Mouse (Mus musculus): ENCODE data around the gene Sh3d21.

Gene Sh3d21

DNA sequence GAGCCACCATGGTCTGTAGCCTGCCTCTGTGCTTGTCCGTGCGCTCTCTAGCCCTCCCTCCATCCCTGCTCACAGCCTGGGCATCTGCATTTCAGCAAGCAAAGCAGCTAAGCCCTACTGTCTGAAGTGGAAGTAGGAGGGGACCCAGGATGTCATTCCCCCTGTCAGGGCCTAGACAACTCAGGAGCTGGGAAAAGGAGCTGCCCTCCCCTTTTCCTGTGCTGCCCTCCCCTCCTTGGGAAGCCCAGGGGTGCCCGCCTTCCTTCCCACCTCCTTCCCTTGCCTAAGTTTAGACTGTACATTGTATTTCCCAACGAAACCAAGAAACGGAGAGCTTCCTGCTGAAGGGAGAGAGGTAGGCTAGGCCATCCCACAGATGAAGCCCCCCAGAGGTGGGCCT lies 22.3 kb downstream of the Sh3d21 start:
- DNase-seq: no peak

DNA sequence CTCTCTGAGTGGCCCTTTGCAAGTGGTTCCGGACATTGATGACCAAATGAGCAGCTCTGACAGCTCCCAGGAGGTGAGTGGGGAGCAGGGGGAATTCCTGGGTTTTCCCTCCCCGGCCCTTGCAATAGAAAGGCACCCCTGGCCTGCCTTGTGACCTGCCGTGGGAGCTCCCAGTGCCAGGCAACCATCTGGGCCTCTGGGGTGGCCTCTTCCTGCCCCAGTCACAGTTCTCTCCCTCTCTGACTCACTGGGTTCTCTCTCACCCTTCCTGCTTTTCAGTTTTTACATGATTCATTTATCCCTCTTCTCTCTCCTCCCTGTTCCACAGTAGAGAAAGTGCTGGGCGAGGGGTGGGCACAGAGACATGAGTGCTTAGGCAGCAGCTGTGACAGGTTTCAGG lies 25.5 kb downstream of the Sh3d21 start:
- no peak for DNase-seq

DNA sequence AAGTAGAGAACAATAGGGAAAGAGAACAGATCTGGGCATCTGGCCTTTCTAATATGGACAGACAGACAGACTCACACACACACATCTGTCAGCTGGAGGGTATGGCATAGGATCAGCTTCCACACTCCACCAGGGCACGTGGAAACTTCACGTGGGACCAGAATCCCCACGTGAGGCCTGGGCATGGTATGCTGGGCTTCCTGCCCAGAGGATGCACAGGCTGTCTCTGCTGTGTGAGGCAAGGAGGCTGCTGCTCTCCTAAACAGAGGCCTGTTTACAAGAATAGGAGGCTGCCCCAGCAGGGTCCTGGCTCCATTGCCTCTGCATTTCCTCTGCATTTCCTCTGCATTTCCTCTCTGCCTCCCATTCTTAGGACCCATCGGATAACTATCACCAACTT lies 28.7 kb downstream of the Sh3d21 start:
- DNase-seq: peak; percentile 50 to 54

DNA sequence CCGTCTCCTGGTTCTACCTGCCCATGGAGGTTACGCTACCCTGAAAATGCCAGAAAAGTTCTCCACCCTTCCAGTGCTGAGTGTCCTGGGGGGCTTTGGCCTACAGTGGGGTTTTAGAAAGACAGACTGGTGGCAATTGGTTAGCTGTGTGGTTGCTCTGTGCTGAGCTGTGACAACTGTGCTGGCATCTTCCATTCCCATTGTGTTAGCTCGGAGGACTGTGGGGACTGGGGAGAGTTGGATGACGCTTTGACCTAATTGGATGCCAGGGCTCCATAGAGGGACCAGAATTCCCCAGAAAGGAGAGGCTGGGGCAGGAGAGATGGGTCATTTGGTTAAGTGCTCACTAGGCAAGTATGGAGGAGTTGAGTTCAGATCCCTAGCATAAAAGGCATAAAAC lies 29.1 kb downstream of the Sh3d21 start:
- no peak for DNase-seq

DNA sequence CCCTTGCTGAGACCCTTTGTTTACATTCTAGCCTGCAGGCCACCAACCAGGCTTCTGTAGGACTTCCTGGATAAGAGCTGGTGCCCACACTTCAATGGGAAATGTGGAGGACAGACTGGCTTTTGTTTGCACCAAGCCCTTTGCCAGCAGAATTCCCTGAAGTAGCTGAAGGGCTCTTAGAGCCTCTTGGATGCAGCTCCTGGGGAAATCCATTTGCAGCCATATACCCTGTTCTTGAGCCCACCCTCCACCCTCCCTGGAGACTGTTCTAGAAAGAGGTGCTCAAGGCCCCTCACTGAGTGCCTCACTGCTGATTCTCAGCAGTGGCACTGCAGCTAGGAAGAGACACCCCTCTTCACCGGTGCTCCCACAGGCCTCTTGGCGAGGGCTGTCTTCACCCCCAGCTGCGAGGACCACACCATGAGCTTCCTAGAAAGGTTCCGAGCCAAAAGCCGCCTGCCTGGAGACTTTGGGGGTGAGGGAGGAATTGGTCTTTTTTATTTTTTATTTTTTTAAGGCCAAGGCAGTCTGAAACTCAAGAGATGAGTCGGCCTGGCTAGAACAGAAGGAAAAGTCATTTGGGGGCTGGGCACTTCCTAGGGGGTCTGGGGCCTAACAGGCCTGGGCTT lies 30.5 kb downstream of the Sh3d21 start:
- DNase-seq: no peak

DNA sequence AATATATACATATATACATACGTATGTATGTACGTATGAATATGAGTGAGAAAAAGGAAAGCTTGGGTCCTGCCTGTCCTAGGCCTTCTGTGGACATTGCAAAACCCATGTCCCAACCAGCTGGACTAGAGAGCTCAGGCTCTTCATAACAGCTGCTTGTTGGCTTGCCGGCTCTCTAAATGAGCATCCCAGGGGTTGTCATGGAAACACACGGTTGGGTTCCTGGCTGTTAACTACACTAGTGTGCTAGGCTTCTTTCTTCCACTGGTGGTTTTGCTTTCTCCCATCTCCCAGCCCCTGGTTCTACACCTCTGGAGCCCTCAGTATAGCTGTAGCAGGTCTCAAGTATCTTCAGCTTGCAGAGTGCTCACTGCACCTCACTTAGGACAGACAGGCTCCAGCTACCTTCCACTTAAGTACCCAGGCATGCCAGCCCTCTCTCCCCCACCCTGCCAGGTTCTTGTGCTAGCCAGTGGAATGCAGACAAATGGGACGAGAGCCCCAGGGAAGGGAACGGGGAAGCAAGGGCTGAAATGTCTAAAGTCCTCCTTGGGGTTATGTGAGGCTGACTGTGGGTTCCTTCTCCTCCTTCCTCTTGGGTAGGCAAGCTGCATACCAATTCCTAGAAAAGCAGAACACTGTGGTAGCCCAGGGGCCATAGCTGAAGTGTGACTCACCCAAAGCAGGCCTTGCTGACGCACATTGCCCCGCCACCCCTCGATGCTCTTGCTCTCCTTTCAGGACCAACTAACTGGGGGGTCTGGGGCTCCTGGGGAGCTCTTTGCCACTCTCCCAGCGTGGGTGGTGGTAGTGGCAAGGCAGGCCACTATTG lies 31.8 kb downstream of the Sh3d21 start:
- peak; percentile 36 to 54 for DNase-seq

DNA sequence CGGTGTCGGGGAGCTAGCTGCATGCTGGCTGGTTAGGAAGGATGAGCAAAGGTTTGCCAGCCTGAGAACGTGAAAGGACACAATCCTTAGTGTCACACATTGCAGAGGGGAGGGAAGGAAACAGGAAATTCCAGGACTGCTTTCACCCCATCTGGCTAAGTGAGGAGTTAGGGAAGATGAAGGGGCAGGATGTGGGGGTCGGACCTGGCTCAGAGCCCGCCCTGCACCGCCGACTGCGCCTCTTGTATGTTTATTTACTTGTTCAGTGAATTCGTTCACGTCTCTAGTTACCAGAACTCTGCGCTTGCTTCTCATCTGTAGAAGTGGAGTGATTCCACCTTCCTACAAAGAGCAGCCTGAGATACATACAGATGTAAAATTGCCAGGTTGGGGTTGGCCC lies 32.8 kb downstream of the Sh3d21 start:
- no peak for DNase-seq

DNA sequence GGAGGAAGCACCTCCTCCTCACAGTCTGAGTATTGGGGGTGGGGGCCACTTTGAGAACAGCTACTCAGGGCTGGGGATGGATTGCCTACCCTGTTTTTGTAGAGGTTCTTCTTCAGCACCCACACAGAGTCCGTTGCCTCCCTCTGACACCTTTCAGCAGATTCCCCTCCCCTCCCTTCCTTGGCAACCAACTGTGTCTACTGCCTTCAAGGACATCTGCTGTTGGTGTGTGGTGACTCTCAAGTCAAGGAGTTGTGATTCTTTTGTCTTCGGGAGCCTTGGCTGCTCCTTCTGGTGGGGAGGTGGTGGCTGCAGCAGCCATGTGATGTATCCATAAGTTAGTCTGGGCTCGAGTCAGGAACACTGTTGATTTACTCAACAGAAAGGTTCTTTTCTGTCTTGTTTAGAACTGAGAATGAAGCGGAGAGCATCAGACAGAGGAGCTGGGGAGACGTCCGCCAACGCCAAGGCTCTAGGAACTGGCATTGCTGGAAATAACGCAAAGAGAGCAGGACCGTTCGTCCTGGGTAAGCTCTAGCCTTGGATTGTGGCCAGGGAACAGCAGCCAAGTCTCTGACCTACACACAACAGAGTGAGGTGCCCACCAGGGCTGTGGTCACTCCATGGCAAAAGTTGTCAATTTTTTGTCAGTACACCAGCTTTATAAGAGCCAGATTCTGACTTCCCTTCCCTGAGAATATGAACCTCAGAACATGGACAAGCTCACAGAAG lies 39.8 kb downstream of the Sh3d21 start:
- DNase-seq: peak; percentile 57 to 63

DNA sequence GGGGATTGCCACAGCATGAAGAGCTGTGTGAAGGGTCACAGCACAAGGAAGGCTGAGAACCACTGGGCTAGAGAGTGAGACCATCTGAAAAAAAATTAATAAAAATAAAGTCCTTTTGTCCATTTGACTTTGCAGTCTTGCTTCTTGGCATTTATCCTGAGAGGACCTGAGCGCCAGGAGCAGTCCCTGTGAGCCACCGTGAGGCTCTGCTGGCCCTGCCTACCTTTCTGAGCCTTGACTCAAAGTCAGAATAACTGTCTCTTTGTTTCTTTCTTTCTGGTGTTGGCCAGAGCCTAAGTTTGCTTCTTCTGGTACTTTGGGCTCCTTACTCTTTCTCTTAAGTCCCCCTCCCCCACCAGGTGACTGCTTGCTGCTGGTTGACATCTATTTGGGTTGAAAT lies 42.8 kb downstream of the Sh3d21 start:
- peak in 1 of 2 experiments; percentile 61 for DNase-seq

DNA sequence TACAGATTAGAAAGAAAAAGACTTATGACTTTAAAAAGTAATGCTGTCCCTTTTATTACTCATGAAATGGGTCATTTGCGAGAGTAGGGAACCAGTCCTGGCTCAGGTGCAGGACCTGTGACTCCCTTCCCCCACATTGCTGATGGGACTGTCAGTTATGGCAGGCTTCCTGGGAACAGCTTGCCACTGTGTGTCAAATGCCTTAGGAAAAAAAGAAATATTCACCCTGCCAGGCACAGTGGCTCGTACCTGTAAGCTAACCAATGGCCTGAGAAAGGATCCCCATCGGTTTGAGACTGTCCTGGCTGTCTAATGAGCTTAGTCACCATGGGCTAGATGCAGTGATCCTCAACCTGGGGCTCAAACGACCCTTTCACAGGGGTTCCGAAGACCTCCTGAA lies 43.2 kb downstream of the Sh3d21 start:
- DNase-seq: peak; percentile 80 to 86

DNA sequence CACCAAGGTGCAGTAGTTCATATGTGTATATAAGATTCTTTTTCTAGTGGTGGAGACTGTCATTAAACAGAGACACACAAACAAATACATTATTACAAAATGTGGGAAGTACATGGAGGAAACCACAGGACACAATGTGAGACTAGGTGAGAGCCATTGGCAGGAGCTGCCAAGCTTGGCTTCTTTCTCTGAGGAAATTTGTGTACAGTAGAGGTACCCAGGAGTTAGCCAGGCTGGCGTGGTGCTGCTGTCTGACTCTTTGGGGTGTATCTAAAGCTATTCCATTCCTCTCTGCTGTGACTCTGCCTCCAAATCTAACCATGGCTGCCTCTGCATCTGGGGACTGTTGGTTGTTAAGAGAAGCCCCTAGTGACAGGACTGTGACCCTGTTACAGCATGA lies 44.2 kb downstream of the Sh3d21 start:
- peak; percentile 64 to 66 for DNase-seq

DNA sequence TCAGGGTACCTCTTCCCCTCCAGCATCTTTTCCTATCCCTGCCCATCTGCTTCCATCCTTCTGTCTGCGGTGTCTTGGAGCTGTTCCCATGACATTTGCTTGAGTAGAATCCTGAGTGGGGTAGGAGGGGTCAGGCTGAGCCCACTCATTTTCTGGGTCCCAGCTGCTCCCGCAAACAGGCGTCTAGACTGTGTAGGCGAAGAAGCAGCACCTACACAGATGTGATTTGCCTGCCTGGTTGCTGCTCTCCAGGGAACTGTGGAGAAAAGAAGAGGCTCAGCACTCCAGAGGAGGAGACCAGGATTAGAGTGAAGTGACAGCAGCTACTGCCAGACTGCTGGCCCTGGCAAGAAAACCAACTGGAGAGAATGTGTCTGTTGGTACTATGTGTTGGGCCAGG lies 44.6 kb downstream of the Sh3d21 start:
- DNase-seq: peak; percentile 74 to 80

DNA sequence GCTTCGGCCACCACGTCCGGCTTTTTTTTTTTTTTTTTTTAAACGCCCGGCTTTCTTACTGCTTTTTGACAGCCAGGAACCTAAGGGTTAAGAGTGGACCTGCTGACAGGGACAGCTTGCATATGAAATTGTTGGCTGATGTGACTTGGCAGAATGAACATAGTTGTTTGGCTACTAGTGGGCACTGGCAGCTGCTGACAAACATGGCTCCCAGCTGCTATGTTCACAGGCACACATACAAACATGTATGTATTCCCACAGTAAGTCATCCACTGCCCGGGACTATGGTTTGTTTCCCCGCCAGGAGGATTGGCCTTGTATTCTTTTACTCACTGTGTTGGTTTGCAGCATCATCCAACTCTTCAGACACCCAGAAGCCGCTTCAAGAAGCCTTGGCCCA lies 46.2 kb downstream of the Sh3d21 start:
- DNase-seq: peak in 1 of 2 experiments; percentile 44

DNA sequence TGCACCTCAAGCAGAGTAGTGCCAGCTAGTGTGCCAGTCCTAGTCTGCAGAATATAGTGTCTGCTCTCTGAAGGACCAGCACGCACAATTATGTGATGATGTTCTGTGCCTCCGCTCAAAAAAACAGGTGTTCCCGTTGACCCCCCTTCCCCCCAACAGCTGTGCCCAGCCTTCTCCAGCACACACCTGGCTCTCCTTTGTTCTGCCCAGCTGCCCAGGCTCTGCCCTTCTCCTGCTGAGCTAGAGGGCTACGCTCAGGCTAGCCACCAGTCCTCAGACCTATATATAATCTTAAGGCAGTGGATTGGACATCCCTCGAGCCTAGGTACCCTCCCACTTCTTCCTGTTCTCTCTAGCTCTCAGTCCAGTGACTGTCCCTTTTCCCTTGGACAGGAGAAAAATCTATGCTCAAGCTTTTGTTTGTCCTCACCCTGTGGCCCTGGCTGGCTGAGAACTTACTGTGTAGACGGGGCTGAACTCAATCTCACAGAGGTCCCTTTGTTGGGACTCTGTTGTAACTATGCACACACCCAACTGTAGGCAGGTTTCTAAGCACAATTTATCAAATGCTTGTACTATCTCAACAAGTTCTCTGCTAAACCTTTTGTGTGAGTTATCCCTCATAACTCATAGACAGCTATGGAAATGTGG lies 47.3 kb downstream of the Sh3d21 start:
- no peak for DNase-seq

DNA sequence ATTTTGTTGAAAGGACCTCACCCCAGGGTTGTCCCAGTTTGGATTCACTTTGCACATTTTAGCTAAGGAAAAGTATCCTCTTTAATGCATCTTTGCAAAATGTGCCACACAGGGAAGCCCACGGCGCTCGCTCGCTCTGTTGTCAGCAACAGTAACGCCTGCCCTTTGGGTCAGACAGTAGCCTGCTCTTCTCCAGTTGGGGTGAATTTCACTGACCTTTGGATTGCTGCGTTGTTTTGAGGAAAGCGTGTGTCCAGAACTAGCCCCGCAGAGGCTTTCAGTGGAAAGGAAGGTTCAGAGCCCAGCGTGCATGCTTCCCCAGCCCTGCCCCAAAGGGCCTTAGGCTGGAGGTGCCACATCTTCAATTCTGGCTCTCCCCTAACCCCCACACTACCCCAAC lies 47.9 kb downstream of the Sh3d21 start:
- DNase-seq: no peak

DNA sequence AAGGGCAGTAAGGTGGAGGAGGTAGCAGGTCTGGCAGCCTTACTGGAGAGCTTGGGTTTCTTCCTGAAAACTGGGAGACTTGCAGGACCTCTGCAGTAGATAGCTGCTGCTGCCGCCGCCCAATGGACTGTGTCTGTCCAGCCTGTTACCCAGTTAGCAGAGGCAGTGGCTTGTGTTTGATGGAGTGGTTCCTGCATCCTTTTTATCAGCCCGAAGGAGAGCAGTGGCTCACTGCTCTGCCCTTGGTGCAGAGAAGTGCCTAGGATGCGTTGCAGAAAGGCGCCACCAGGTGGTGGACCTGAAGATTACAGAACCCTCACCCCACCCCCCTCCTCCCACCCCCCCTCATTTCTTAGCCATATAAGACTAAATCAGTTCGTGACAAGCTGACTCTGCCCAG lies 49.3 kb downstream of the Sh3d21 start:
- peak; percentile 76 to 84 for DNase-seq

DNA sequence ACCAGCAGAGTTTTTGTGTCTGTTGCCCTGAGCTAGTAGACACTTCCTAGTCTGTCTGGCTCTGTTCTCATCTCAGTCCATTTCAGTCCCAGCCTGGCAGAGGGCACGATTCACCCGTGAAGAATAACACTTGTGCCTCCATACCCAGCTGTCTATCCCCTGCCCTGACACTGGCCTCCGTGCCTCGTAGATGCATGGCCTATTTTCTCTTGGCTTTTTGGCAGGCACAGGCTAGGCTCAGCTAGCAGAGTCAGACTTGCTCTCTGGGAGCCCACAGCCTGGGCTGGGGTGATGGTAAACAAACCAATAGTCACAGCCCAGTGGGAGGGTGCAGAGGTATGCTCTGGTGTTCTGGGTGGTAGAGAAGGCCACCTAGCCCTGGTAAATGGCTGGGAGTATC lies 50.0 kb downstream of the Sh3d21 start:
- DNase-seq: peak; percentile 70 to 72

DNA sequence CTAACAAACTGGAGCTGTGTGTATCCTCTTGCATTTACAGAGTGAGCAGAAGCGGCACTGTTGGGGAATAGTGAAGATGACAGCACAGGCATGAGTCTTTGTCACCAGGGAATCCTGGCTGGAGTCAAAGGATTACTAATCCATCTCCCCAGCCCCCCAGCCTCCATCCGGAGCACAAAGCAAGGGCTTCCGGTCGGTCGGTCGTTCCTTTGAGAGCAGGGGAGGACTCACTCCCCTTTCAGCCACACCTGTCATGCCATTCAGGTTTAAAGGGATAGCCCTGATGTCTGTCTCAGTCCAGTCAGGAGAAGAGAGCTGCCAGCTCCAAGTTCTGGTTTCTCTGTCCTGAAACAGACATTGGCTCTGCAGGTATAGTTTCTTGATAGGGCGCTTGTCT lies 52.1 kb downstream of the Sh3d21 start:
- peak in 1 of 2 experiments; percentile 64 for DNase-seq

DNA sequence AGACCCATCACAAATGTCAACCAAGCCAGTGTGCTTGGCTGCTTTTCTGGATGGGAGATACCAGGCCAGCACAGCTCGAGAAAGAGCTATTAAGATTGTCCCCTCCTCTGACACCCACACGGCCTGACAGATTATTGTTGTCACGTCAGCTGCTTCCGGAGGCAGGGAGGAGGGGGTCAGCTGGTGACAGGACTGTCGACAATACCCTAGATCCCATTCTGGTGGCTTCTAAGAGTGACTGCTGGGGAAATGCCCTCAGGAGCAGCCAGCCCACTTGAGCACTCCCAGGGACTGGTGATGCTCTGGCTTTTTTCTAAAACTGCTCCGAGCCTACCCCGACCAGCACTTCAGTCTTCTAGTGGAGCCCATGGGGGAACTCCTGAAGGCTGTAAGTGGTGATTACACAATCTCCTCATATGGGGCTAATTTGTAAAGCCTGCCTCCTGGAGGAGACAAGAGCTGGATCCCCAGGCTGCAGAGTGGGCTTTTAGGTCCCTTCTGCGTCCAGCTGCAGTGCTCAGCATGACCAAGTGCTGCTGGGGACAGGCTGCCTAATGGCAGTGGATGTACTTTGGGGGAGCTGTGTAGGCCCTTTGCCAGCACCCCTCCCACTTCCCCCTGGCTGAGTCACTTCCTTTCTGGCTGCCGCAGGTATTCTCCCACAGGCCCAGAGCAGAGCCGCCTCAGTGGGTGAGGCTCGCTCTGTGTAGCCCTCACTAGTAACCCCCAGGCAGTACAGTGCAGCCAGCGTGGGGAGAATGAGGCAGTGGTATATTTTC lies 52.7 kb downstream of the Sh3d21 start:
- DNase-seq: peak; percentile 80 to 81

DNA sequence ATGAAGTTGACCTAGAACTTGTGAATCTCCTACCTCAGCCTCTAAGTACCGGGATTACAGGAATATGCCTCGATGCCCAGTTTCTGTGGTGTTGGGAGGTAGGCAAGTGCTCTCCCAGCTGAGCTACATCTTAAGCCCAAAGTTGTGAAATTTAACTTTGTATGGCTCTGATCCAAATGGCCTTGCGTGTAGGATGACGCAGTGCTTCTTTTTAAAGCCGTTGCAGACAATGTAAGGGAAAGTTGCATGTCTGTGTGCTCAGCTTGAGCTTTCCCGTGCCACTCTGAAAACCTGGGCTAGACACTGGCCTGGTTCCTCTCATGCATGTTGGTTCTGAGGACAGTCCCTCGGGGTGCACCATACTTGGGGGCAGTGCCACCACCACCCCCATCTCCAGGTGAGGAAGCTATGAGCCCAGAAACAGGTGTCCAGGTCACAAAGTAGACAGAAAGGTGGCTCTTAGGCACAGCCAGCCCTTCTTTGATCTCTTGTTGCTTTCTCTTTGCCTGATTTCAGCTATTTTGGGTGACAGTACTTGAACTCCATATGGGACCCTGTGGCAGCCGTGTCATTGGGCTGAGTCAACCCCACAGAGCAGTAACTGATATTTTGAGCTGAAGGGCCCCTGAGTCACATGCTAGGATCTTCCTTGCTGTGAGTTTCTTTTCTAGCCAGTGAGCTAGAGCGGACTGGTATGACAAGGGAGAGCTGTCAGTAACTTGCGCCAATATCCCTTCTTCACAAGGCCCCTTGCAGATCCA lies 53.5 kb downstream of the Sh3d21 start:
- DNase-seq: peak in 1 of 2 experiments; percentile 42

DNA sequence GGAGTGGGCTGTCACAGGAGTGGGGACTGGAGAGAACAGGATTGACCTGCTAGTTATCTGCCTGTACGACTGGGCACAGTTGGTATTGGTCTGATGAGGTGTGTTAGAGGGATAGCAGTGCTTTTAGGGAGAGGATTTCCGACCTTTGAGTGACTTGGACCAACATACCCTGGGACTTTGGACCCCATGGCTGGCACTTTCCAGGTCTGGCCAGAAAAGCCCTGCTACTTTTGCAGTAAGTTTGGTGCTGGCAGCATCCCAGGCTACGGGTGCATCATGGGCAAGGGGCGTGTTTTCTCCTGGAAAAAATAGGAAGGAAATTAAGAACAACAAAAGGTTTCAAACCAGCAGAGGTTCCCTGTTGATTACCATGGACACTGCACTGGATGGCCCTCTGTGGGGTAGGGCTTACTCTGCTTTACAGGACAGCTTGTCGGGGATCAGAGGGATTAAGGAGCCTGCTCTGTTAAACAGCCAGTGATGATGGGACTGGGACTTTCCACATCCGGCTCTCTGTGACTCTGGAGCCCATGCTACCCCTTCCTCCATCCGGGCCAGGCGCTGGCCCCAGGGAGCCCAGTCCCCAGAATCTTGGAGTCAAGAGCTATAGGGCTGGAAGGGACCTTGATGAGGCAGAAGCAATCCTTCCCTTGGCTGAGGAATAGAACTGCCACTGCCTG lies 55.1 kb downstream of the Sh3d21 start:
- peak in 1 of 2 experiments; percentile 45 for DNase-seq
